In the genomic region with DNA sequence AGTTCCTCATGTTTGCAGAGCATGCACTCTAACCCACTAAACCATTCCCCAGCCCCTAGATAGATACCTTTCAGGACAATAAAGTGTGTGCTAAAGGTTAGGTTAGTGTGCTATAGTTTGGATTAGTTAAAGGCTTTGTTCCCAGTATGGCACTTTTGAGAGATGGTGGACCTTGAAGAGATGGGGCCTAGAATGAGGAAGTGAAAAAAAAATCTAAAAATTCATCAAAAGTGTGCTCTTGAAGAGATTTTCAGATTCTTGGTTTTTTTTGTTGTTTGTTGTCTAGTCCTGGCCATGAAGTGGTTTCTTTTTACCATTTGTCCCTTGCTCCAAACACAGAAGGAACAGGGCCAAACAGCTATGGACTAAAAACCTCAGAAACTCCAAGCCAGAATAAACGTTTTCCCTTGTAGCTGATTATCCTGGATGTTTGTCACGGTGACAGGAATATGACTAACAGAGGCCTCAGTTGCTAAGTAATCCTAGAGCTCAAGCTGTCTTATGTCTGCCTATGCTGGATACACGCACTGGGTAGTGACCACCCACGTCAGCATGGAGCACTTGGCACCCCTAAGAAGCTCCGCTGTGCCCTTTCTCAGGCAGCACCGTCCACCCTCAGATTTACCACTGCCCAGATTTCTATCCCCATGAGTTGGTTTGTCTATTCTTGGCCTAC, we compare ENCODE assay signal across 15 mouse cellular contexts. TPM values are rescaled to one million over a fixed set of nuclear protein-coding genes. Genes with fewer than 3 reads are reported as not detected.
DNase-seq lines count a peak whose midpoint lies in the region; ATAC-seq and TF ChIP-seq lines count a peak whose summit lies in the region.
"Had no signal": no experiment of that assay in that cellular context is flagged by ENCODE, and none has a peak within 500 bp of the region (broad histone marks: within the 10 kb centered on the region; RNA-seq: fewer than 3 reads in every experiment).

No protein-coding gene starts in this region.

- DNase-seq in frontal cortex, postnatal 14 days (ENCODE audit: low spot score in 2 of 2) = no peak
- peak in 1 of 2 experiments; percentile 50 for DNase-seq in layer of hippocampus, adult 2 months (ENCODE audit: low spot score in 2 of 2)
- no peak for DNase-seq in layer of hippocampus, postnatal 10 days (ENCODE audit: low spot score in 2 of 2)
- DNase-seq in right cerebral cortex, adult 2 months (ENCODE audit: low spot score in 2 of 2) = peak; percentile 40 to 45
- no peak for DNase-seq in right cerebral cortex, postnatal 10 days (ENCODE audit: low spot score in 2 of 2)
- peak; percentile 72 for DNase-seq in telencephalon, adult 2 months (ENCODE audit: low read depth, low spot score)
- no peak for DNase-seq in adrenal gland, postnatal 10 days
- DNase-seq: cerebellum, postnatal 14 days; kidney, adult 9 months; thymus, postnatal 14 days had no signal

- H3K27ac ChIP-seq in layer of hippocampus, adult 2 months = peak overlapping the region; percentile 76
- H3K27ac ChIP-seq: hindbrain, embryonic 12.5 days; lung, embryonic 15.5 days had no signal

- no peak overlapping the region for H3K4me3 ChIP-seq in layer of hippocampus, adult 2 months
- H3K4me3 ChIP-seq: embryonic facial prominence, embryonic 12.5 days; hindbrain, embryonic 12.5 days; lung, embryonic 15.5 days had no signal

- ATAC-seq in frontal cortex, adult (ENCODE audit: low TSS enrichment) = peak; percentile 77
- ATAC-seq: forebrain, embryonic 16.5 days had no signal

- TF ChIP-seq CTCF in layer of hippocampus, adult 2 months (conservative IDR thresholded peaks at IDR 0.05) = no peak

RNA-seq across cellular contexts. Expression of a gene that starts 48.6 kb away (rescaled TPM):
- total RNA-seq in layer of hippocampus, adult 2 months (2021) = 10 to 100 TPM; 43.7 to 46.1 TPM
- total RNA-seq in layer of hippocampus, postnatal 10 days (2021) = 10 to 100 TPM; 52.0 to 65.7 TPM
- 100 to 1,000 TPM; 123 to 151 TPM for total RNA-seq in adrenal gland, postnatal 10 days (2021)

Comparison
In these comparisons a context has a peak if more than half of its experiments do, and no peak if none do; other contexts are left out.
1. DNase-seq: peak in right cerebral cortex, adult 2 months (2 of 2) and telencephalon, adult 2 months (single experiment); none in frontal cortex, postnatal 14 days (0 of 2), layer of hippocampus, postnatal 10 days (0 of 2), right cerebral cortex, postnatal 10 days (0 of 2) and adrenal gland, postnatal 10 days (single experiment).